Mouse (Mus musculus): Measurements from ENCODE around the gene Apbb1. TPM values are rescaled to one million over a fixed set of nuclear protein-coding genes. Genes with fewer than 3 reads are reported as not detected.

Apbb1 gene
- total and polyA plus RNA-seq, 2 experiments from 2014 or later = 306 to 570 TPM

- Histone ChIP-seq H3K36me3 (ENCODE audit: insufficient read depth, low read length) (no peaks in the 10 kb centered on the region), H3K4me1 (ENCODE audit: insufficient read depth, low read length) (no peaks in the 10 kb centered on the region), H3K9me3 (ENCODE audit: low read length) (no peaks in the 10 kb centered on the region), H3K27me3 (ENCODE audit: insufficient read depth, low read length) (no peaks in the 10 kb centered on the region), H3K4me2 (ENCODE audit: low read depth, low read length) (no peak overlapping the region), H3K4me3 (ENCODE audit: low read length) (no peak overlapping the region), H3K27ac (no peak overlapping the region), H3K9ac (replicated peaks; ENCODE audit: low read length) (no peak overlapping the region)
- WGBS = 72% methylated on average over 9 of the region's 9 CpGs
- no peak for DNase-seq (ENCODE audit: low spot score)
- no peak for ATAC-seq
- TF ChIP-seq CTCF (IDR thresholded peaks at IDR 0.05; ENCODE audit: low read depth) = no peak
Measured at GRCm38 (mm10) chr7:105588325-105588912, 7.0 kb upstream of the Apbb1 start.

- Histone ChIP-seq H3K4me1 (ENCODE audit: insufficient read depth, low read length) (peaks cover 13% of the 10 kb centered on the region), H3K27ac (peak overlapping the region; percentile 98), H3K36me3 (ENCODE audit: insufficient read depth, low read length) (no peaks in the 10 kb centered on the region), H3K27me3 (ENCODE audit: insufficient read depth, low read length) (no peaks in the 10 kb centered on the region), H3K9ac (replicated peaks; ENCODE audit: low read length) (peak overlapping the region; percentile 91; the same call in 1 of the 2 replicates), H3K9me3 (ENCODE audit: low read length) (no peaks in the 10 kb centered on the region), H3K4me2 (ENCODE audit: low read depth, low read length) (peak overlapping the region; percentile 73), H3K4me3 (ENCODE audit: low read length) (peak overlapping the region; percentile 90)
- ATAC-seq (no peak), DNase-seq (ENCODE audit: low spot score) (no peak)
- WGBS = 57% methylated on average over 2 of the region's 2 CpGs
- TF ChIP-seq CTCF (IDR thresholded peaks at IDR 0.05; ENCODE audit: low read depth) = no peak
Measured at GRCm38 (mm10) chr7:105581959-105582358, 506 bp upstream of the Apbb1 start.

GRCm38 (mm10) chr7:105580627-105581089, 795 bp downstream of the Apbb1 start:
- under 1% methylated on average over 17 of the region's 22 CpGs for WGBS
- peak overlapping the region; percentile 90 for H3K4me3 ChIP-seq (ENCODE audit: low read length)
- H3K9ac ChIP-seq (replicated peaks; ENCODE audit: low read length) = peak overlapping the region; percentile 91
- ATAC-seq (peak; percentile 59), DNase-seq (ENCODE audit: low spot score) (peak; percentile 69)
- TF ChIP-seq CTCF (IDR thresholded peaks at IDR 0.05; ENCODE audit: low read depth) = no peak
- H3K4me1 ChIP-seq (ENCODE audit: insufficient read depth, low read length) = peaks cover 13% of the 10 kb centered on the region
- H3K27ac ChIP-seq = peak overlapping the region; percentile 98
- H3K4me2 ChIP-seq (ENCODE audit: low read depth, low read length) = peak overlapping the region; percentile 73
- no peaks in the 10 kb centered on the region for H3K9me3 ChIP-seq (ENCODE audit: low read length)
- H3K36me3 ChIP-seq (ENCODE audit: insufficient read depth, low read length) = no peaks in the 10 kb centered on the region
- no peaks in the 10 kb centered on the region for H3K27me3 ChIP-seq (ENCODE audit: insufficient read depth, low read length)

- DNase-seq (ENCODE audit: low spot score) = no peak
- WGBS = 80% methylated on average over 2 of the region's 2 CpGs
- Histone ChIP-seq H3K36me3 (ENCODE audit: insufficient read depth, low read length) (peaks cover 7% of the 10 kb centered on the region), H3K4me3 (ENCODE audit: low read length) (no peak overlapping the region), H3K4me2 (ENCODE audit: low read depth, low read length) (no peak overlapping the region), H3K9ac (replicated peaks; ENCODE audit: low read length) (no peak overlapping the region), H3K27ac (no peak overlapping the region), H3K9me3 (ENCODE audit: low read length) (no peaks in the 10 kb centered on the region), H3K27me3 (ENCODE audit: insufficient read depth, low read length) (no peaks in the 10 kb centered on the region), H3K4me1 (ENCODE audit: insufficient read depth, low read length) (peaks cover 13% of the 10 kb centered on the region)
- TF ChIP-seq CTCF (IDR thresholded peaks at IDR 0.05; ENCODE audit: low read depth) = no peak
- ATAC-seq = no peak
Measured at GRCm38 (mm10) chr7:105578481-105578880, 3.0 kb downstream of the Apbb1 start.

- DNase-seq (ENCODE audit: low spot score) (no peak), ATAC-seq (no peak)
- Histone ChIP-seq H3K27me3 (ENCODE audit: insufficient read depth, low read length) (no peaks in the 10 kb centered on the region), H3K36me3 (ENCODE audit: insufficient read depth, low read length) (peaks cover 18% of the 10 kb centered on the region), H3K4me1 (ENCODE audit: insufficient read depth, low read length) (peaks cover 17% of the 10 kb centered on the region), H3K4me3 (ENCODE audit: low read length) (no peak overlapping the region), H3K4me2 (ENCODE audit: low read depth, low read length) (no peak overlapping the region), H3K27ac (no peak overlapping the region), H3K9ac (replicated peaks; ENCODE audit: low read length) (no peak overlapping the region), H3K9me3 (ENCODE audit: low read length) (no peaks in the 10 kb centered on the region)
- no peak for TF ChIP-seq CTCF (IDR thresholded peaks at IDR 0.05; ENCODE audit: low read depth)
- 92% methylated on average over 6 of the region's 6 CpGs for WGBS
Measured at GRCm38 (mm10) chr7:105577377-105577871, 4.0 kb downstream of the Apbb1 start.

- ATAC-seq (no peak), DNase-seq (ENCODE audit: low spot score) (no peak)
- H3K9ac ChIP-seq (replicated peaks; ENCODE audit: low read length) = no peak overlapping the region
- H3K36me3 ChIP-seq (ENCODE audit: insufficient read depth, low read length) = peaks cover 19% of the 10 kb centered on the region
- no peak overlapping the region for H3K4me3 ChIP-seq (ENCODE audit: low read length)
- no peak for TF ChIP-seq CTCF (IDR thresholded peaks at IDR 0.05; ENCODE audit: low read depth)
- peaks cover 13% of the 10 kb centered on the region for H3K4me1 ChIP-seq (ENCODE audit: insufficient read depth, low read length)
- no peak overlapping the region for H3K4me2 ChIP-seq (ENCODE audit: low read depth, low read length)
- H3K27me3 ChIP-seq (ENCODE audit: insufficient read depth, low read length) = no peaks in the 10 kb centered on the region
- H3K9me3 ChIP-seq (ENCODE audit: low read length) = no peaks in the 10 kb centered on the region
- H3K27ac ChIP-seq = no peak overlapping the region
- WGBS = 82% methylated on average over 3 of the region's 3 CpGs
Measured at GRCm38 (mm10) chr7:105576166-105576748, 5.2 kb downstream of the Apbb1 start.

GRCm38 (mm10) chr7:105574537-105574936, 6.9 kb downstream of the Apbb1 start:
- TF ChIP-seq CTCF (IDR thresholded peaks at IDR 0.05; ENCODE audit: low read depth) = no peak
- no peak overlapping the region for H3K9ac ChIP-seq (replicated peaks; ENCODE audit: low read length)
- DNase-seq (ENCODE audit: low spot score) = no peak
- ATAC-seq = no peak
- H3K36me3 ChIP-seq (ENCODE audit: insufficient read depth, low read length) = peaks cover 19% of the 10 kb centered on the region
- 66% methylated on average over 4 of the region's 4 CpGs for WGBS
- peaks cover 28% of the 10 kb centered on the region for H3K4me1 ChIP-seq (ENCODE audit: insufficient read depth, low read length)
- no peaks in the 10 kb centered on the region for H3K9me3 ChIP-seq (ENCODE audit: low read length)
- H3K27me3 ChIP-seq (ENCODE audit: insufficient read depth, low read length) = no peaks in the 10 kb centered on the region
- no peak overlapping the region for H3K27ac ChIP-seq
- H3K4me2 ChIP-seq (ENCODE audit: low read depth, low read length) = no peak overlapping the region
- H3K4me3 ChIP-seq (ENCODE audit: low read length) = no peak overlapping the region

Measured in hindbrain, postnatal 0 days (tissue).